Mouse (Mus musculus) kidney, adult 2 months (tissue): ENCODE results near the gene Zfyve1.

Source experiments
- CTCF ChIP-seq: fragments of 200-500 bp; conservative IDR thresholded peaks from 2 replicates; pipeline ENCODE4 v1.5.1; 2011; ENCODE audit warnings: low read depth, mild to moderate bottlenecking, control low read depth, low read length, moderate library complexity, mixed read lengths; ENCODE audit not compliant: insufficient read depth, insufficient read length
- POLR2A ChIP-seq: fragments of 200-500 bp; IDR thresholded peaks from one replicate; pipeline ENCODE4 v1.6.1; 2011; ENCODE audit warnings: low read depth, low read length, control low read depth

GRCm38 (mm10) chr12:83632680-83633025 is 35.6 kb upstream of the Zfyve1 start:
- TF ChIP-seq CTCF (no peak), POLR2A (no peak)
